Mouse (Mus musculus): Measurements from ENCODE around the gene Mrpl30.

Mrpl30 gene

DNA sequence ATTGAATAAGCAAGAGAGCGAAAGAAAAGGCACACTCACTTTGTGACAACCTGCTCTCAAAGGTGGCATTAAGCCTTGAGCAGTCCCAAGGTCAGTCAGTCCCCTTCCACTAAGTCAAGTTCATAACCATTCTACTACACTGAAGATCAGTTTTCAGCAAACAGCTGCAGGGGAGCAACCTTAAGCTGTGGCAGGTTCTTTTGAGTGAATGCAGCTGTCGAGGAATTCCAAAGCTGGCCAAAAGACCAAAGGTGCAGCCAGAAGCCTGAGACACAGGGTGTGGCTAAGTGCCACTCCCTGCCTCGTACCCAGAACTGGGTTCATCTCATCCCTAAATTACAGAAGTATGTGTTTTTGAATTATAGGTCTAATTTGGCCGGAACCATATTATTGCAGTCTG, 9.5 kb downstream of the Mrpl30 start:
- DNase-seq (ENCODE audit: low read depth, low spot score) = no peak

DNA sequence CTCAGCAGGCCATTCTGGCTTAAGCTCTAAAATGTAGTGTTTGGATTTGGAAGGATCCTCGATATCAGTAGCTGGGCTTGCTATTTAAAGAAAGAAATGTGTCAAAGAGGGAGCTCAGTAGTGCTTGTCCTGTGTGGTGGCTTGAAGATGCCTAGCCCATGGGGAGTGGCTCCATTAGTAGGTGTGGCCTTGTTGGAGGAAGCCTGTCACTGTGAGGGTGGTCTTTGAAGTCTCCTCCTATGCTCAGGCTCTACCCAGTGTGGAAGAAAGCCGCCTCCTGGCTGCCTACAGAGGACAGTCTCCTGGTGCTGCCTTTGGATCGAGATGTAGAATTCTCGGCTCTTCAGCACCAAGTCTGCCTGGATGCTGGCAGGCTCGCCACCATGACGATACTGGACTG, 10.0 kb downstream of the Mrpl30 start:
- no peak for DNase-seq (ENCODE audit: low read depth, low spot score)

DNA sequence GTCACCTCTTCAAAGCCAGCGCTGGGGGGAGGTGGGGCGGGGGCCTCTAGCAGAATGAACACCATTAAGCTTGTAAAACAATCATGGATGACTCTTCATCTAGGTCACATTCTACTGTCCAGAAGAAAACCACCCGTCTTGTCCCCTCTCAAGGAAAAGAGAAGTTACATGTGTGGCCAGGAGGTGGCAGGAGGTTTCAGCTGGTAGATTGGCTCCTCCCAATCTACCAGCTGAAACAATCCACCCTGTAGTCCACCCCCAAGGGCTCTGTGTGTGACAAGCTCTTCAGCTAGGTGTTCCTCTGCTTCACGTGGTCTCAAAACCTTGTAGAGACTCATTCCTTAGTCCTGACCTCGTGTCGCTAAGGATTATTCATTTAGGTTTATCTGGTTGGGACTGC, 12.9 kb downstream of the Mrpl30 start:
- peak; percentile 57 for DNase-seq (ENCODE audit: low read depth, low spot score)

- DNase-seq (ENCODE audit: low read depth, low spot score) = no peak
Observed at GRCm38 (mm10) chr1:37912751-37913150, 22.5 kb downstream of the Mrpl30 start.

- DNase-seq (ENCODE audit: low read depth, low spot score) = no peak
Observed at GRCm38 (mm10) chr1:37916393-37916792, 26.1 kb downstream of the Mrpl30 start, which contains the start of gene Lyg2. Gene Lyg2, minus strand, starts transcription at chr1:37916493.

DNA sequence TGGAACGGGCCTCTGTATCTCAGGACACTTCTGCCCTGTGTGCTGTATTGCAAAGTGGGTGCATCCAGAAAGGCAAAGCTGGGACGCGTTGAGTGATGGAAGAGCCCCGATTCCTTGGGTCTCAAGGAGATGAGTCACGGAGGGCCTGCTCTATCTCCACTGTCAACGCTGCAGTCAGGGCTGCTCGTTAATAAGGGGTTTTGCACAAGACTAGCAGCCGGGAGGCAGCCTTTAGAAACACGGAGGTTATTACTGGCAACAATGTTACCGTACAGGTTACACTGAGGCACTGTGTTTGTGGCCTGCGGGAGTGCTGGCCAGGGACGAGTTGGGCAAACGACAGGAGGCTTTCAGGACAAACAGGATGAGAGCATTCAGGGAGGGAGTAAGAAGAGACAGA, 27.4 kb downstream of the Mrpl30 start:
- DNase-seq (ENCODE audit: low read depth, low spot score) = no peak

DNA sequence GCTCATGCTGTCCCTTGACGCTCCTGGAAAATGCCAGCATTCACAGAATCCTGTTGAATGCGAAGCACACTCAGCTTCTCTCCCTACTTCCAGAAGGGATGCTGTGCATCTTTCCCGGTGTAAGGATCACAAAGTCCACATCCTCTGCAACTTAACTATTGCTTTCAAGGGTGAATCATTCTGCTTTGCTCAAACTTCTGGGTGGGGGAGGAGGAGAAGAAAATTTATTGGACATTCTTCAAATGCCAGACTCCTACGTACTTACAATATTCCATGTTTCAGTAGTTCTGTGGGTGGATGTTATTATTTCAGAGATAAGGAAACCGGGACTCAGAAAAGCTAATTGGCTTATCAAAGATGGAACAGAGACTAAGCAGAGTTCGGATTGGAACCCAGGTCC, 27.8 kb downstream of the Mrpl30 start:
- DNase-seq (ENCODE audit: low read depth, low spot score) = no peak

GRCm38 (mm10) chr1:37922536-37922935, 32.3 kb downstream of the Mrpl30 start:
- DNase-seq (ENCODE audit: low read depth, low spot score) = no peak

GRCm38 (mm10) chr1:37925971-37926370, 35.7 kb downstream of the Mrpl30 start:
- DNase-seq (ENCODE audit: low read depth, low spot score) = no peak

DNA sequence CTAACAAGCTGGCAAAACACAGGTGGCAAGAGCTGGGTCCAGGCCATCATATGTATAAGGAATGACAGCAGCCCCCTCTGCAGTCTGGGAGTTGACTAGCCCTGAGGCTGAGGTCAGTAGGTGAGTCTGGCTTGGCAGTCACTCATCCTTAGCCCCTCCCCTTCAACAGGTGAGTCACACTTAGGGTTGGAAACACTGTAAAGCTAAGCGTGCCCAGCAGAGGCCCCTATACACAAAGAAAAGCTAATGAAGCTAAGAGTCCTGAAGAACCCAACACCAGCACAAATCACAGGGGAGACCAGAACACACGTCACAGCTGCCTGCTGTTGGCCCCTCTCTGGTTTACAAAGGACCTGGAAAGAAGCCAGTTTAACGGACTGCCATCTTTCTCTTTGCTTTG, 41.5 kb downstream of the Mrpl30 start:
- DNase-seq (ENCODE audit: low read depth, low spot score) = peak; percentile 59

Data from A20 (cell line).